ENCODE assay signal across 12 mouse cellular contexts in the genomic region with DNA sequence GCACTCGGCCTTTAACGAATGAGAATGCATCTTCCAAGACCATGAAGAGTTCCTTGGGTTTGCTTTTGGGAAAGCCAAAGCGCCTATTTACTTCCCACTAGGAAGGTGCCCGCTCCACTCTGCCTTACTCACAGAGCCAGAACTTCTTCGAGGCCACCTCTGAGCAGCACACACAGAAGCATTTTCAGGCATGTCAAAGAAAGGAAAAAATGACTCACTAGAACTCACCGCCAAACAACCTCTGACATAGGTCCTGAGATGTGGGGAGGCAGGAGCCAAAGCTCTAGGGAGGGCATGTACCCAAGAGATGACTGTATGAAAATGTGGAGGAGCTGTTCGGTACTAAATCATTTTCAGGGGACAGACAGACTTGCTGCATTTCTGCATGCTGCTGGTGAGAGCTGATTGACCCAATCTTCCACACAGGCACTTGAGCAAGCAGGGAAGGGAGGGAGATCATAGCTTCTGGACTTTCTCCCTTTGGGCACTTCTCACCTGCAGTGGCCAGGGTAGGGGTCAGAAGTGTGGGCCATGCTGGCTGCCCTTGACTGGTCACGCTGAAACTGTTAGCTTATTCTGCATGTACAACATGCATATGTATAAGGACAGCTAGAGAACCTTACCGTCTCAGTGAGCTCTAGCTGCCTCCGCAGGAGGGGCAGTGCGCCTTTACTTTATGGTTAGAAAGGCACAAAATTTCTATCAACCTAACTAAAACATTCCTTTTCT. TPM values are rescaled to one million over a fixed set of nuclear protein-coding genes. Genes with fewer than 3 reads are reported as not detected.
DNase-seq lines count a peak whose midpoint lies in the region.
"Had no signal": no experiment of that assay in that cellular context is flagged by ENCODE, and none has a peak within 500 bp of the region (broad histone marks: within the 10 kb centered on the region; RNA-seq: fewer than 3 reads in every experiment).

No protein-coding gene starts in this region.

- peak; percentile 51 for DNase-seq in adrenal gland, adult 2 months
- DNase-seq in adrenal gland, postnatal 10 days: no peak
- DNase-seq in urinary bladder, postnatal 14 days (ENCODE audit: low spot score): peak; percentile 20
- DNase-seq in urinary bladder, postnatal 10 days (ENCODE audit: low spot score): no peak
- DNase-seq in kidney, adult 8-10 months: peak; percentile 55 to 83
- no peak for DNase-seq in right cerebral cortex, adult 18-20 months
- DNase-seq in neural tube, embryonic 10.5 days (ENCODE audit: extremely low spot score, low spot score): no peak
- no peak for DNase-seq in left cerebral cortex, adult 11 months (ENCODE audit: low spot score)
- DNase-seq: adrenal gland, postnatal 14 days; B cell, adult 2 months; cerebellum, postnatal 36 days; right cerebral cortex, postnatal 14 days had no signal

RNA-seq across cellular contexts. Expression of gene Thbs1, which starts 13.7 kb away (rescaled TPM):
- 10 to 100 TPM; 19.3 to 19.9 TPM for total RNA-seq in adrenal gland, adult 2 months (2021)
- 1.8 and 3.2 TPM in 2 replicates for polyA plus RNA-seq in adrenal gland, adult 2 months (2012; rRNA removed)
- 10 to 100 TPM; 19.9 to 31.9 TPM for total RNA-seq in adrenal gland, postnatal 10 days (2021)

Comparison
In these comparisons a context has a peak if more than half of its experiments do, and no peak if none do; other contexts are left out.
1. DNase-seq: peak in adrenal gland, adult 2 months (single experiment), urinary bladder, postnatal 14 days (single experiment) and kidney, adult 8-10 months (2 of 2); none in adrenal gland, postnatal 10 days (single experiment), urinary bladder, postnatal 10 days (single experiment), right cerebral cortex, adult 18-20 months (single experiment), neural tube, embryonic 10.5 days (single experiment) and left cerebral cortex, adult 11 months (single experiment).